Mouse (Mus musculus) cerebellum, adult 8-10 months (tissue): ENCODE data around the gene A630073D07Rik.
"Not testable (repeated sequence)": the region's sequence is repeated elsewhere in the genome, so short reads cannot be mapped to it uniquely, and the experiment has no call there.

ENCODE experiments used
- DNase-seq: peaks from one replicate; pipeline ENCODE4 v3.0.0; 2022

The A630073D07Rik gene

DNA sequence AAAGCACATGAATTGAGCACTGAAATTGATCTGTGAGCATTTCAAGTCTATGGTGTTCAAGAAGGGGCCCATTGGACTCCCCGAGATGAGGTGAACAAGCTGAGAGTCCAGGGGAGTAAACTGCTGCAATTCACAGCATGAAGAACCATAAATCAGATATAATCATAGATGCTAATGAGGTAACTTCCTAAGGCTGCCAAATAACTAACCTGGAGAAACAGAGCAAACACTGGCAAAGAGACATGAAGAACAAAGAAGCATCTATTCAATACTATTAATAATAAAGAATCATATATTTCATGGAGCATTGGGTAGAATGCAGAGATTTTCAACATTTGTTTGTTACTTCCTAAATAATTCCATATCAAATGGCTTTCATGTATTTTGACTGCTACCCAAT, at the start of gene A630073D07Rik:
Gene A630073D07Rik (minus strand): TSS at position 101 of the 400 bp plus-strand sequence.
- no peak for DNase-seq

DNA sequence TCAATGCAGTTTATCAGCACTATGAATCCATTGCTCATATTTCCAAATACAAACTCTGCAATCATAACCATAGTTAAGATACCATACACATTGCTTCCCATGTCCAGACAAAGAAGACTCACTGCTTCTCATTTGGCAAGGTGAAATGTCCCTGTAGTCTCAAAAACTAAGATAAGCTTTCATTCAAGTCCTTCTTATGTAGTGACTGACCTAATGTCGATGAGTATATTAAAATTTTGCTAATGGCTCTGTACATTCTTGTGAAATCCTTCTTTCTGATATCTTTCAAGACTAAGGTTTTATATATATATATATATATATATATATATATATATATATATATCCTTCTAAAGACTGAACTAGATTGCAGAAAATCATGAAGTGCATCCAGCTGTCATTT, 49.6 kb upstream of the A630073D07Rik start, which contains the start of gene Tas2r121:
Gene Tas2r121 (minus strand): TSS at position 101 of the 400 bp plus-strand sequence.
- no peak for DNase-seq

- DNase-seq, result not testable (repeated sequence)
Measured at GRCm38 (mm10) chr6:132691596-132691995, 40.3 kb upstream of the A630073D07Rik start.

- DNase-seq, result no peak
Measured at GRCm38 (mm10) chr6:132656653-132657052, 5.3 kb upstream of the A630073D07Rik start, which contains the start of gene Tas2r120. TSS of gene Tas2r120 (plus strand) at chr6:132656953.

DNA sequence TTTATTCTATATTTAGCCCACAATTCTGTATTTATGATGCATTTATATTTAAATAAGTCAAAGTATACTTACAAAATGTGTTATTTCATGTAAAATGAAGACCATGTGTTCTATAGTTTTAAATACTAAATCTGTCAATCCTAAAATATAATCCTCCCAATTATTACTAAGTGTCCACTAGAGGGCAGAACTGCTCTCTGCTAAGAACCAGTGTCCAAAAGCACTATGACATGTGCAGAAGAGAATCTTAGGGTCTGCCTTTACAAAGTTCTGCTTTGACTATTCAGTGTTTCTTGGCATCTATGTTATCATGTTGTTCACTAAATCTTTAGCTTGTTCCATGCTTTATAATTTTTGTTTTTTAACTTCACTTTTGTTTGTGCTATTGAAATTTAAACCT, 1.9 kb downstream of the A630073D07Rik start:
- DNase-seq, result no peak

- DNase-seq, result not testable (repeated sequence)
Measured at GRCm38 (mm10) chr6:132595613-132596012, 55.7 kb downstream of the A630073D07Rik start, which contains the start of gene Prp2. TSS of gene Prp2 (plus strand) at chr6:132595913.
